Comparison of ENCODE assay signal across 19 mouse cellular contexts in the genomic region with DNA sequence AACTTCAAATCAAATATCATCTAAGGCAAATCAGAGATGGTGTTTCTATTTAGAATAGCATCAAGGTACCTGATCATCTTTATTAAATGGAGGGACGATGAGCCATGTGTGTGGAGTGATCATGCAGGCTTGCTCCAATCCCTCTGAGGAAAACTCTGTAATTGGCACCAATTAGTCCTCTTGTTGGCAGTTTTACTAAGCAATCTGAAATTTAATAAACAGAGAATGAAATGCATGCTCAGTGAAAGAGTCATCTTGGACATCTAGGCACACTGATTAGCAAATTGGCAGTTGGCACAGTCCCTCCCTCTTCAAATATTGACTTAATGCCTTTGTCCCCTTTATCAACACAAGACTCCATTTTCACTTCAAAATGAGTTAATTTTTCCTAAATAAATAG.
"Had no signal": no experiment of that assay in that cellular context is flagged by ENCODE, and none has a peak within 500 bp of the region (broad histone marks: within the 10 kb centered on the region; RNA-seq: fewer than 3 reads in every experiment).

No protein-coding gene starts in this region.

- DNase-seq: kidney, postnatal 36 days; liver; lung, adult 18-20 months; lung, postnatal 10 days; lung, postnatal 36 days; thymus, adult 2 months; thymus, postnatal 14 days; thymus, postnatal 4 days had no signal

- ATAC-seq: liver, embryonic 12.5 days; midbrain, embryonic 13.5 days had no signal

- H3K9ac ChIP-seq: limb, embryonic 13.5 days; liver, embryonic 12.5 days; liver, embryonic 15.5 days; lung, embryonic 15.5 days; midbrain, embryonic 13.5 days; neural tube, embryonic 12.5 days had no signal

- H3K4me3 ChIP-seq: limb, embryonic 10.5 days; limb, embryonic 13.5 days; liver, embryonic 12.5 days; liver, embryonic 15.5 days; lung, embryonic 15.5 days; megakaryocyte, embryonic 14.5 days; midbrain, embryonic 10.5 days; midbrain, embryonic 13.5 days; neural tube, embryonic 12.5 days had no signal

- H3K27me3 ChIP-seq: limb, embryonic 13.5 days; liver, embryonic 12.5 days; liver, embryonic 15.5 days; lung, embryonic 15.5 days; megakaryocyte, embryonic 14.5 days; midbrain, embryonic 13.5 days; neural tube, embryonic 12.5 days had no signal

- H3K27ac ChIP-seq: kidney, postnatal 0 days; limb, embryonic 10.5 days; limb, embryonic 13.5 days; liver, embryonic 12.5 days; liver, embryonic 15.5 days; lung, embryonic 15.5 days; midbrain, embryonic 10.5 days; midbrain, embryonic 13.5 days; neural tube, embryonic 12.5 days; stomach, postnatal 0 days had no signal

- H3K36me3 ChIP-seq: limb, embryonic 10.5 days; limb, embryonic 13.5 days; liver, embryonic 12.5 days; liver, embryonic 15.5 days; lung, embryonic 15.5 days; midbrain, embryonic 10.5 days; midbrain, embryonic 13.5 days; neural tube, embryonic 12.5 days had no signal

- H3K9me3 ChIP-seq: limb, embryonic 10.5 days; liver, embryonic 12.5 days; liver, embryonic 15.5 days; lung, embryonic 15.5 days; megakaryocyte, embryonic 14.5 days; midbrain, embryonic 13.5 days; neural tube, embryonic 12.5 days had no signal

- H3K4me1 ChIP-seq: limb, embryonic 10.5 days; limb, embryonic 13.5 days; liver, embryonic 12.5 days; liver, embryonic 15.5 days; lung, embryonic 15.5 days; megakaryocyte, embryonic 14.5 days; midbrain, embryonic 10.5 days; midbrain, embryonic 13.5 days; neural tube, embryonic 12.5 days had no signal

- H3K4me2 ChIP-seq: limb, embryonic 13.5 days; liver, embryonic 12.5 days; liver, embryonic 15.5 days; lung, embryonic 15.5 days; midbrain, embryonic 13.5 days; neural tube, embryonic 12.5 days had no signal
